In genomic region chr11:107413251-107413655, GRCm38 (mm10) we compare ENCODE assay signal across 8 mouse cellular contexts. TPM values are rescaled to one million over a fixed set of nuclear protein-coding genes. Genes with fewer than 3 reads are reported as not detected.
DNase-seq lines count a peak whose midpoint lies in the region; TF ChIP-seq lines count a peak whose summit lies in the region.

No protein-coding gene starts in this region.

- peaks cover 70% of the 10 kb centered on the region for H3K4me1 ChIP-seq in midbrain, embryonic 10.5 days

- peak overlapping the region; percentile 88 for H3K27ac ChIP-seq in layer of hippocampus, adult 2 months
- H3K27ac ChIP-seq in midbrain, embryonic 10.5 days (replicated peaks): peak overlapping the region; percentile 88

- no peaks in the 10 kb centered on the region for H3K36me3 ChIP-seq in midbrain, embryonic 10.5 days

- TF ChIP-seq CTCF in layer of hippocampus, adult 2 months (conservative IDR thresholded peaks at IDR 0.05): no peak

- peak; percentile 56 for DNase-seq in testis, postnatal 10 days (ENCODE audit: low spot score)
- no peak for DNase-seq in testis, postnatal 14 days (ENCODE audit: low spot score)
- DNase-seq in embryo, embryonic 11 days: peak; percentile 84
- peak; percentile 57 for DNase-seq in gonadal fat pad, adult 2 months (ENCODE audit: low read depth)
- peak; percentile 45 to 66 for DNase-seq in layer of hippocampus, adult 2 months (ENCODE audit: low spot score in 2 of 2)
- DNase-seq in midbrain, embryonic 10.5 days (ENCODE audit: low spot score): peak; percentile 80
- DNase-seq in thymus, adult 18-20 months: peak; percentile 56 to 65
- DNase-seq in urinary bladder, adult 18-20 months (ENCODE audit: low spot score in 2 of 2): no peak

- under 1% methylated on average over 14 of the region's 14 CpGs for WGBS in midbrain, embryonic 10.5 days

- no peaks in the 10 kb centered on the region for H3K9me3 ChIP-seq in midbrain, embryonic 10.5 days (replicated peaks)

- H3K27me3 ChIP-seq in midbrain, embryonic 10.5 days (ENCODE audit: low read depth, poor library complexity, severe bottlenecking): no peaks in the 10 kb centered on the region

- H3K4me3 ChIP-seq in layer of hippocampus, adult 2 months: peak overlapping the region; percentile 36
- peak overlapping the region; percentile 33 for H3K4me3 ChIP-seq in midbrain, embryonic 10.5 days

RNA-seq across cellular contexts. Expression of gene Pitpnc1, which starts 57.2 kb away (rescaled TPM):
- polyA plus RNA-seq in gonadal fat pad, adult 2 months (2012; rRNA removed): 6.4 and 8.3 TPM in 2 replicates
- 10 to 100 TPM; 54.3 to 60.0 TPM for total RNA-seq in layer of hippocampus, adult 2 months (2021)
- polyA plus RNA-seq in midbrain, embryonic 10.5 days (2016; fragmentation: Nextera tagmentation; extraction: Ambion mirVana): 20.4 and 26.1 TPM in 2 replicates

Comparison
In these comparisons a context has a peak if more than half of its experiments do, and no peak if none do; other contexts are left out.
1. DNase-seq: peak in testis, postnatal 10 days (single experiment), embryo, embryonic 11 days (single experiment), gonadal fat pad, adult 2 months (single experiment), layer of hippocampus, adult 2 months (2 of 2), midbrain, embryonic 10.5 days (single experiment) and thymus, adult 18-20 months (2 of 2); none in testis, postnatal 14 days (single experiment) and urinary bladder, adult 18-20 months (0 of 2).